Mouse (Mus musculus) spleen, adult 2 months (tissue): Measurements from ENCODE around the gene Tm9sf2.

Experiments used
- CTCF ChIP-seq: fragments of 200-500 bp; IDR thresholded peaks from 2 replicates; pipeline ENCODE4 v1.5.1; 2011; ENCODE audit warnings: mild to moderate bottlenecking, inconsistent platforms; ENCODE audit not compliant: insufficient read depth, insufficient read length, insufficient replicate concordance; ENCODE audit errors: extremely low read depth
- POLR2A ChIP-seq: fragments of 200-500 bp; IDR thresholded peaks from 2 replicates; pipeline ENCODE4 v1.6.1; 2011; ENCODE audit warnings: low read depth, low read length, inconsistent platforms

GRCm38 (mm10) chr14:122196851-122197250 lies 90.0 kb downstream of the Tm9sf2 start:
- TF ChIP-seq POLR2A (no peak), CTCF (no peak)
